Mouse (Mus musculus) ES-E14 (cell line): ENCODE measurements around the gene Fars2. TPM values are rescaled to one million over a fixed set of nuclear protein-coding genes. Genes with fewer than 3 reads are reported as not detected.

ENCODE experiments used
- DNase-seq: peaks from one replicate; pipeline ENCODE4 v3.0.0-alpha.2; 2013; ENCODE audit warnings: low read depth, low spot score
- H3K27ac ChIP-seq: 2 replicates; pipeline ENCODE4 v1.5.1; 2012; ENCODE audit warnings: low read depth, mild to moderate bottlenecking, low read length, moderate library complexity, mixed read lengths; ENCODE audit not compliant: poor library complexity, insufficient read depth, severe bottlenecking
- H3K36me3 ChIP-seq: 2 replicates; pipeline ENCODE4 v1.6.1; 2012; ENCODE audit warnings: mild to moderate bottlenecking, low read length, moderate library complexity, mixed read lengths; ENCODE audit not compliant: control insufficient read depth, poor library complexity, insufficient read depth, severe bottlenecking
- H3K4me1 ChIP-seq, 2 experiments: fragments of 150-350 bp in 1 of 2; sonication (generic) in 1 of 2; 2 replicates each; pipeline ENCODE4 v1.6.1; 2012; ENCODE audit warnings: low read length in 2 of 2, mild to moderate bottlenecking in 1 of 2, mixed read lengths in 1 of 2; ENCODE audit not compliant: control insufficient read depth in 2 of 2, insufficient read depth in 2 of 2, poor library complexity in 1 of 2
- H3K4me3 ChIP-seq, 2 experiments: fragments of 150-350 bp in 1 of 2; sonication (generic) in 1 of 2; 2 replicates each; pipeline ENCODE4 v1.5.1; 2012; ENCODE audit warnings: low read length in 2 of 2, low read depth in 1 of 2, mild to moderate bottlenecking in 1 of 2, mixed read lengths in 1 of 2; ENCODE audit not compliant: insufficient read depth in 1 of 2, poor library complexity in 1 of 2, severe bottlenecking in 1 of 2
- H3K9ac ChIP-seq: 2 replicates; pipeline ENCODE4 v1.6.1; 2012; ENCODE audit warnings: low read depth, mild to moderate bottlenecking, low read length, mixed read lengths; ENCODE audit not compliant: poor library complexity, insufficient read depth, severe bottlenecking
- H3K9me3 ChIP-seq: fragments of 150-350 bp; sonication (generic); 2 replicates; pipeline ENCODE4 v1.6.1; 2012; ENCODE audit warnings: low read depth, mild to moderate bottlenecking, low read length; ENCODE audit not compliant: control insufficient read depth, insufficient read depth
- CHD2 ChIP-seq: IDR thresholded peaks from 2 replicates; pipeline ENCODE4 v1.6.1; 2014; ENCODE audit warnings: mild to moderate bottlenecking, low read depth, low read length, inconsistent platforms
- HCFC1 ChIP-seq: IDR thresholded peaks from 2 replicates; pipeline ENCODE4 v1.6.1; 2012; ENCODE audit warnings: low read length, inconsistent platforms, borderline replicate concordance; ENCODE audit not compliant: insufficient read depth
- MAFK ChIP-seq: IDR thresholded peaks from 2 replicates; pipeline ENCODE4 v1.6.1; 2014; ENCODE audit warnings: mild to moderate bottlenecking, low read depth, low read length, inconsistent platforms; ENCODE audit not compliant: insufficient read depth
- ZC3H11A ChIP-seq: IDR thresholded peaks from 2 replicates; pipeline ENCODE4 v1.6.1; 2012; ENCODE audit warnings: low read depth, mild to moderate bottlenecking, inconsistent platforms, low read length, borderline replicate concordance
- ZNF384 ChIP-seq: IDR thresholded peaks from 2 replicates; pipeline ENCODE4 v1.6.1; 2012; ENCODE audit warnings: low read depth, low read length, inconsistent platforms
- in situ Hi-C, 2 experiments: fragments of 600-800 bp; cut with MboI; formaldehyde crosslinking; loops; one replicate each; pipeline ENCODE4 v1.15.1; 2025; ENCODE audit warnings: low sequenced_read_pairs in 2 of 2, inconsistent platforms in 1 of 2; ENCODE audit not compliant: unreplicated experiment in 2 of 2
- total RNA-seq: library from RNA; depleted of rRNA; stranded (reverse); fragments of 300-350 nt; gene quantifications from 2 replicates; pipeline ENCODE4 v1.2.3, GENCODE M21; 2012

Gene Fars2
- total RNA-seq, 1 experiment = 22.0 TPM

DNA sequence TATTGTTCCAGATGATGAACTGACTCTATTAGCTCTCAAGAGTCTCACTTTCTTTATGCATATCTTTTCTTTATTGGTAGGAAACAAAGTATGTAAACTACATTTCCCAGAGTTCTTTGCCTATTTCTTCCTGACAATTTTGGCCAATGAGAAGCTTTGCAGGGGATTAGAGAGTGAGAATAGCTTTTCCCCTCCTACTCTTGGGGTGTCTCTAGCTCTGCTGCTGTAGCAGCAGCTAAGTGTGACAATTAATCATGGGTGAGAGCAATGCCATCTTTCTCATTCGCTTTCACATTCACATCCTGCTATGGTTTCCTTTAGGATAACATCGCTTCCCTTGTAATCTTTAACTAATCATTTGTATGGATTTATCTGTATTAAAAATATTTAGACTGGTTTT lies 599.5 kb downstream of the Fars2 start:
- Histone ChIP-seq H3K9me3 (no peaks in the 10 kb centered on the region), H3K9ac (no peak overlapping the region; the same call in 1 of the 2 replicates), H3K36me3 (no peaks in the 10 kb centered on the region), H3K4me1 (no peaks in the 10 kb centered on the region), H3K27ac (no peak overlapping the region), H3K4me3 (no peak overlapping the region)
- no peak for DNase-seq
- TF ChIP-seq HCFC1 = no peak
- in situ Hi-C loops = no loop called here

DNA sequence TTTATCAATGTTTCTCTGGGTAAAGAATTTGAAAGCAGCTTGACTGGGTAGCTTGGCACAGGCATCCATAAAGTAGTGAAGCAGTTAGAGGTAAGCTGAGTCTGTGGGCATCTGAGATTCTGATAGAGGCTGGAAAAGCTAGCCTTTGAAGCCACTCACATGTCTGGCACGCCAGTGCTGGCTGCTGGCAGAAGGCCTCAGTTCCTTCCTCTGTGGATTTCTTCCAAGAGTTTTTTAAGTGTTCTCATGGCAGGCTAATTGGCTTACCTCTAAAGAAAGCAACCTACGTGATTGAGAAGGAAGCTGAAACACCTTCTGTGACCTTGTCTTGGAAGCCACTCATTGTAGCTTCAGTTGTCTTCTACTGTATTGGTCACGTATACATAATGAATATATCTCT lies 600.2 kb downstream of the Fars2 start:
- no peak for DNase-seq
- no peak for TF ChIP-seq CHD2
- TF ChIP-seq ZC3H11A = no peak
- H3K27ac ChIP-seq = no peak overlapping the region
- H3K9me3 ChIP-seq = no peaks in the 10 kb centered on the region
- no peak overlapping the region for H3K4me3 ChIP-seq
- in situ Hi-C loops = no loop called here
- H3K4me1 ChIP-seq = no peaks in the 10 kb centered on the region
- no peaks in the 10 kb centered on the region for H3K36me3 ChIP-seq
- H3K9ac ChIP-seq = no peak overlapping the region

- TF ChIP-seq ZNF384 (no peak), HCFC1 (no peak), ZC3H11A (no peak), MAFK (no peak), CHD2 (no peak)
- no peak overlapping the region for H3K9ac ChIP-seq
- no peak overlapping the region for H3K27ac ChIP-seq
- H3K9me3 ChIP-seq = no peaks in the 10 kb centered on the region
- no peaks in the 10 kb centered on the region for H3K4me1 ChIP-seq
- DNase-seq = no peak
- in situ Hi-C loops = no loop called here
- H3K4me3 ChIP-seq = no peak overlapping the region
- no peaks in the 10 kb centered on the region for H3K36me3 ChIP-seq
Measured at GRCm38 (mm10) chr13:36720297-36721017, 603.2 kb downstream of the Fars2 start.

DNA sequence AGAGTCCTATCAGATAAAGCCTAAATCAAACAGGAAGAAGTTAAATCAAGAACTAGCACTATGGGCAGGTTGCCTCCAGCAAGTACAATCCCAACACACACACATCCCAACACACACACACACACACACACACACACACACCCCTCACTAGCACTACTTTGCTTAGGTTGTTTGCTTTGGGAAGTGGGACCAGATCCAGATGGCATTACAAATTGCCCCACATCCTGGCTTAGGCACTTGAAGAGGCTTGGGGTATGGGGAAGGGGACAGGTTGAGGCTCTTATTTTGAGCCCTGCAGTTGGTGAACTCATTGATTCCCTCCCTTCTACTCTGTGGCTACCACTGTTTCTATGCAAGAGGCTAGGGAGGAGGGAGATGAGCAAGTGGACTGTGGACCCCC lies 605.1 kb downstream of the Fars2 start:
- in situ Hi-C loops = no loop called here
- TF ChIP-seq HCFC1 = no peak
- TF ChIP-seq ZC3H11A = no peak
- no peak for TF ChIP-seq CHD2
- no peak for TF ChIP-seq MAFK
- TF ChIP-seq ZNF384 = no peak
- Histone ChIP-seq H3K4me3 (no peak overlapping the region), H3K9me3 (no peaks in the 10 kb centered on the region), H3K4me1 (peaks cover 0 to 3% of the 10 kb centered on the region in 2 experiments; a peak in 1 of 4 replicates), H3K27ac (no peak overlapping the region), H3K9ac (no peak overlapping the region), H3K36me3 (no peaks in the 10 kb centered on the region)
- no peak for DNase-seq

DNA sequence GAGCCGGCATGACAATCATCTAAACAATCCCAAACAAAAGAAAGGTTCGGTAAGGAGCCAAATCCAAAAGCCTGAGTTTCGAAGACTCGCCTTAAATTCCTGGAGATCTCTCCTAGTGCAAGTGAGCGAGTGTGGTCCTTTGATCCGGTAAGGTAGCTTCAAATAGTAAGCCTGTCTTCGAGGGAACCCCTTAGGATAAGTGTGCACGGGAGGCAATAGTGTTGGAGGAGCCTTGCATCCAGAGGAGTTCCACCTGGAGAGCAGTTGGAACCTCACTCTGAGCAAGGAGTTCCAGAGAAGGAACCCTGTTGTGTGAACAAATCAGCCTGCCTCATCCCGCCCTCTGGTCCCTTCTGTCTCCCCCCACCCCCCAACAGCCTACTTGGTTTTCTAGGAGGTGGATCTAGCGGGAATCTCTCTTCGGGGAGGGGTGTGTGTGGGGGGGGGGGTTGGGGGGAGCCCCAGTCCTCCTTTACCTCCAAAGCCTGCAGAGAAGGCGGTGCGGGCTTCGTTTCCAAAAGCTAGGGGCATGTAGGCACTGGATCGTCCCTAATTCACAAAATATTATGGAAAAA lies 606.6 kb downstream of the Fars2 start:
- Histone ChIP-seq H3K4me3 (no peak overlapping the region), H3K27ac (no peak overlapping the region), H3K36me3 (no peaks in the 10 kb centered on the region), H3K9me3 (no peaks in the 10 kb centered on the region), H3K9ac (no peak overlapping the region), H3K4me1 (peaks cover 0 to 3% of the 10 kb centered on the region in 2 experiments; a peak in 1 of 4 replicates)
- TF ChIP-seq ZC3H11A (no peak), ZNF384 (no peak), MAFK (no peak), CHD2 (no peak), HCFC1 (no peak)
- in situ Hi-C loops = no loop called here
- no peak for DNase-seq
